Mouse (Mus musculus) cerebellum, adult 11-12 months (tissue): ENCODE results near the gene Palld.

Experiments used
- DNase-seq: peaks from one replicate; pipeline ENCODE4 v3.0.0; 2022

Gene Palld

GRCm38 (mm10) chr8:61486923-61487529, 415.5 kb downstream of the Palld start:
- no peak for DNase-seq

GRCm38 (mm10) chr8:61480260-61480967, 422.1 kb downstream of the Palld start:
- DNase-seq, result no peak

DNA sequence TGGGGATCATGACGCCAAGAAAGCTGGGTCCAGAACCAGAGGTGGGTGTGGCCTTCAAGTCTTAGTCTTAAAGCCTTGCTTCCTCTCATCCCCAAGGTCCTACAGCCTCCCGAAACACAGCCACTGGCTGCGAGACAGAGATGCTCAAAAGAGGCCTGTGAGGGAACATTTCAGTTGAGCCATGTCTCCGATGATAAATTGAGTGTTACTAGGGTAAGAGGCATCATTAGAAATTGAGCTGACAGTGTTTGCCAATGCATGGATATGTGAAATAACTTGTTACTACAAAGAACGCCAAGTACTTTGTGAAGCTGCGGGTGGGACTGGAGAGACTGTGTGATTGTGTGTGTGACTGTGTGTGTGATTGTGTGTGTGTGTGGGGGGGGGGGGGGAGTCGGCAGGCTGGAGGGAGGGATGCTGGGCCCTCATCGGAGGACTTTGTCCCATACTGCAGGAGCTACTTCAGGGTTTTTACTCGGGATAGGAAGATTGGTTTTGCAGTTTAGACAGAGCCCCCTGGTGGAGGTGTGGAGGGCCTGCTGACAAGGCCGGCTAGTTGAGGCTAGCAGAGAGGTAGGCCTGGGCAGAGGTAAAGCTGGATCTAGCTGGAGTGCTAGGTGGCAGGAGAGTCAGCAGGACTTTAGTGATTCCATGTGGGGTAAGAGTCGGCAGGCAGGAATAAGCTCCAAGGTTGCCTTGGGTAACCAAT, 422.8 kb downstream of the Palld start:
- DNase-seq, result no peak

DNA sequence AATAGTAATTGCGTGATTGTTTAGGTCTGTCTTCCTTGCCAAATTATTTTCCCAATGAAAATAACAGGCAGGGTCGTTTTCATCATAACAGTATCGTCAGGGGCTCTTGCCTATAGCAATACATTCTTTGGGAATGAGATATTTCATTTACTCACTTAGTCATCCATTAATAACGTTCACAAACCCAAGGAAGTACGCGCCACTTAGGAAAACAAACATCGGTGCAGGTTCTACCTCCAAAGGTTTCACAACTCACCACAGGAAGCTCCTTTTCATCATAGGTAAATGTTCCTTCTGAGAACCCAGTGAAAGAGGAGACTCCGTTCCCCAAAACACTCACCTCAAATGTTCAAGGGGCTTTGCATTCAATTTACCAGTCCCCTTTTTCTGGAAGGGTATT, 423.7 kb downstream of the Palld start:
- DNase-seq, result no peak

DNA sequence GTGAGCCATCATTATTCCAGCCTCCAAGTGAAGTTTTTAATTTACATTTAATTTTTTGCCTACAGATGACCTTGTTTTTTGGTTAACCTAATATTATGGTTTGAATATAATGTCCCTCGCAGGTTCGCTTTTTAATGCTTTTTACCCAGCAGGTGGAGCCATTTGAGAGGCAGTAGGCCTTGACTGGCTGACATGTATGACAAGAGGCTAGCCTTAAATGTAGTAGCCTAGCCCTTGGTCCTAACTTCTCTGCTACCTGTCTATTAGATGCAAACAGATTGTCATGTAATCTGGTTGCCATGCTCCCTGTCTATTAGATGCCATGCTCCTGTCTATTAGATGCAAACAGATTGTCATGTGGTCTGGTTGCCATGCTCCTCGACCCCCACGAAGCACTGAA, 424.3 kb downstream of the Palld start:
- no peak for DNase-seq

DNA sequence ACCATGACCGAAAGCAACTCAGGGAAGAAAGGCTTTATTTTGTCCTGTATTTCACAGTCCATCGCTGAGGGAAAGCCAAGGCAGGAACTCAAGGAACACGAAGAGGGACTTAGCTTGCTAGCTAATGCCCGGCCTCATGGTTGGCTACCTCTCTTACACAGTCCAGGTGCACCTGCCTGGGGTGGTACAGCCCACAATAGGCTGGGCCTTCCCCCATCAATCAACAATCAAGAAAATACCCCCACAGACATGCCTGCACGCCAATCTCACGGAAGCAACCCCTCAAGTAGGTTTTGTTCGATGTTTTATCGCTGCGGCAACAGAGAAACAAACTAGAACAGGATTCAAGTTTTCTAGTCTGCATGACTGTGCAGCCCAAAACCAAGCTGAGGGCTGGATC, 426.3 kb downstream of the Palld start:
- no peak for DNase-seq

DNA sequence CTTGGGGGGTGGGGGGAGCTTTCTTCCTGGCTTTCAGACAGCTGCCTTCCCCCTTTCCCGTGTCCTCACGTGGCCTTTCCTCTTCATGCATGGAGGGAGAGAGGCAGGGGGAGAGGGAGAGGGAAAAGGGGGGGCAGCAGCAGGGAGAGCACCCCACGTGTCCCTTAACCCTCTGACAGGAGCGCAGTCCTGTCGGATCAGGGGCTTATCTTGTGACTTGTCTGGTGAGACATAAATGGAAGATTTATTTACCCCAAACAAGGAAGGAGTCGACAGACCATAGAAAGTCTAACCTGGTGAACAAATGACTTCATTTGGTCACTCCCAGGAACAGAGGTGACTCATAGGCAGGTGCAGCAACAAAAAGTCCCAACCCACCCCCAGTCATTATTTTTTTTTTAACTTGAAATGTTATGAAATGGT, 427.2 kb downstream of the Palld start:
- DNase-seq, result no peak

- no peak for DNase-seq
These were observed 432.3 kb downstream of the Palld start for GRCm38 (mm10) chr8:61470213-61470612.

DNA sequence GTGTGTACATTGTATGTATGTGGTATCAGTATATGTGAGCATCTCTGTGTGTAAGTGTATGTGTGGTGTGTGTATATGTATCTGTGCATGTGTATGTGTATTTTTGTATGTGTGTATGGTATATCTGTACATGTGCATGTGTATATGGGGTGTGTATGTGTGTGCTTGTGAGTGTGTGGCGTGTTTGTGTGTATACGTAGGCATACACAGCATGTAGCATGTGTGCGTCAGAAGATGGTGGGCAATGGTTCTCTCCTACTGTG, 435.0 kb downstream of the Palld start:
- no peak for DNase-seq

- DNase-seq, result no peak
These were observed 435.6 kb downstream of the Palld start for GRCm38 (mm10) chr8:61466696-61467552.

DNA sequence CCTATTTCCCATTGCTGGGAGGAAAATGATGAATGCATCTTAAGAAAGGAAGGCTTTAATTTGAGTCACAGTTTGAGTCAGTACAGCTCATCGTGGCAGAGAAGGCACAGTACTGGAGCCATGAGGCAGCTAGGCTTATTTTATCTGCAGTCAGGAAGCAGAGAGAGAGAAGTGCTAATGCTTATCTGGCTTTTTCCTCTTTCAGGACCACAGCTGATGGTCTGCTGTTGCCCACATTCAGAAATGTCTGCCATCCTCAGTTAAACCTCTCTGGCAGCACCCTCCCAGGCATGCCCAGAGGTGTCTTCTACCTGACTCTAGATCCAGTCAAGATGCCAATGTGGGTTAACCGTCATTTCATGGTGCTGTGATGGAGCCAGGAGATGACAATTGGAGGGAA, 438.1 kb downstream of the Palld start:
- DNase-seq, result no peak

- no peak for DNase-seq
These were observed 440.3 kb downstream of the Palld start for GRCm38 (mm10) chr8:61462221-61462620.
